Mouse (Mus musculus) right cerebral cortex, postnatal 10 days (tissue): ENCODE measurements around the gene Prrx1.
A peak's percentile ranks its signal among the peaks of the same experiment; 100 is the strongest.

Experiments used
- DNase-seq, 2 experiments: peaks; one replicate each; pipeline ENCODE4 v3.0.0; 2021; ENCODE audit warnings: low spot score in 2 of 2

Prrx1 gene

GRCm38 (mm10) chr1:163313101-163313773 is at the start of gene Prrx1:
Gene Prrx1, minus strand, starts transcription at chr1:163313710.
- peak; percentile 34 to 46 for DNase-seq

GRCm38 (mm10) chr1:163362202-163362601 is 48.7 kb upstream of the Prrx1 start:
- no peak for DNase-seq

GRCm38 (mm10) chr1:163361376-163361775 is 47.9 kb upstream of the Prrx1 start:
- DNase-seq = no peak

- DNase-seq = no peak
Measured at GRCm38 (mm10) chr1:163360796-163361195, 47.3 kb upstream of the Prrx1 start.

- DNase-seq = no peak
Measured at GRCm38 (mm10) chr1:163359521-163359920, 46.0 kb upstream of the Prrx1 start.

GRCm38 (mm10) chr1:163358165-163358564 is 44.7 kb upstream of the Prrx1 start:
- DNase-seq = no peak

- DNase-seq = no peak
Measured at GRCm38 (mm10) chr1:163357733-163358132, 44.2 kb upstream of the Prrx1 start.

GRCm38 (mm10) chr1:163356167-163356566 is 42.7 kb upstream of the Prrx1 start:
- no peak for DNase-seq

- peak in 1 of 2 experiments; percentile 30 for DNase-seq
Measured at GRCm38 (mm10) chr1:163355626-163356156, 42.2 kb upstream of the Prrx1 start.

GRCm38 (mm10) chr1:163350988-163351387 is 37.5 kb upstream of the Prrx1 start:
- DNase-seq = no peak

GRCm38 (mm10) chr1:163345541-163345940 is 32.0 kb upstream of the Prrx1 start:
- no peak for DNase-seq

- DNase-seq = no peak
Measured at GRCm38 (mm10) chr1:163344931-163345330, 31.4 kb upstream of the Prrx1 start.

GRCm38 (mm10) chr1:163339219-163339561 is 25.7 kb upstream of the Prrx1 start:
- no peak for DNase-seq

- DNase-seq = peak; percentile 50 to 51
Measured at GRCm38 (mm10) chr1:163338525-163339218, 25.2 kb upstream of the Prrx1 start.

GRCm38 (mm10) chr1:163337821-163338220 is 24.3 kb upstream of the Prrx1 start:
- DNase-seq = peak; percentile 49 to 52

GRCm38 (mm10) chr1:163327279-163327678 is 13.8 kb upstream of the Prrx1 start:
- DNase-seq = no peak

- no peak for DNase-seq
Measured at GRCm38 (mm10) chr1:163319669-163320571, 6.4 kb upstream of the Prrx1 start.

GRCm38 (mm10) chr1:163316920-163317319 is 3.4 kb upstream of the Prrx1 start:
- DNase-seq = no peak

- no peak for DNase-seq
Measured at GRCm38 (mm10) chr1:163314829-163315301, 1.4 kb upstream of the Prrx1 start.

- peak in 1 of 2 experiments; percentile 26 for DNase-seq
Measured at GRCm38 (mm10) chr1:163313921-163314725, 613 bp upstream of the Prrx1 start.
